Mouse (Mus musculus) olfactory bulb, adult 2 months (tissue): ENCODE data around the gene Tmem190.

ENCODE experiments used
- CTCF ChIP-seq: fragments of 200-500 bp; IDR thresholded peaks from 2 replicates; pipeline ENCODE4 v1.5.1; 2012; ENCODE audit warnings: low read depth, mild to moderate bottlenecking, low read length, moderate library complexity; ENCODE audit not compliant: insufficient read depth
- POLR2A ChIP-seq: fragments of 200-500 bp; IDR thresholded peaks from 2 replicates; pipeline ENCODE4 v1.6.1; 2012; ENCODE audit warnings: mild to moderate bottlenecking, low read depth, low read length, moderate library complexity; ENCODE audit not compliant: insufficient read depth

- TF ChIP-seq CTCF, result no peak
- no peak for TF ChIP-seq POLR2A
Measured at GRCm38 (mm10) chr7:4740309-4740727, 42.4 kb upstream of the Tmem190 start.
